Mouse (Mus musculus): ENCODE results near the gene Ly9. TPM values are rescaled to one million over a fixed set of nuclear protein-coding genes. Genes with fewer than 3 reads are reported as not detected.

The Ly9 gene
- total and polyA plus RNA-seq, 2 experiments from 2014 or later: 0.63 TPM; not detected in 1

- Histone ChIP-seq H3K9me3 (ENCODE audit: low read length) (no peaks in the 10 kb centered on the region), H3K27me3 (ENCODE audit: insufficient read depth, low read length) (no peaks in the 10 kb centered on the region), H3K9ac (replicated peaks; ENCODE audit: low read length) (no peak overlapping the region), H3K27ac (no peak overlapping the region), H3K4me2 (ENCODE audit: low read depth, low read length) (no peak overlapping the region), H3K4me1 (ENCODE audit: insufficient read depth, low read length) (no peaks in the 10 kb centered on the region), H3K36me3 (ENCODE audit: insufficient read depth, low read length) (no peaks in the 10 kb centered on the region), H3K4me3 (ENCODE audit: low read length) (no peak overlapping the region)
- no peak for DNase-seq (ENCODE audit: low spot score)
- no peak for ATAC-seq
- 77% methylated on average over 6 of the region's 6 CpGs for WGBS
- TF ChIP-seq CTCF (IDR thresholded peaks at IDR 0.05; ENCODE audit: low read depth): no peak
Measured at GRCm38 (mm10) chr1:171558407-171558806, 48.8 kb downstream of the Ly9 start.

GRCm38 (mm10) chr1:171556366-171556765 is 50.8 kb downstream of the Ly9 start:
- Histone ChIP-seq H3K4me1 (ENCODE audit: insufficient read depth, low read length) (no peaks in the 10 kb centered on the region), H3K27ac (no peak overlapping the region), H3K27me3 (ENCODE audit: insufficient read depth, low read length) (no peaks in the 10 kb centered on the region), H3K4me3 (ENCODE audit: low read length) (no peak overlapping the region), H3K9me3 (ENCODE audit: low read length) (no peaks in the 10 kb centered on the region), H3K36me3 (ENCODE audit: insufficient read depth, low read length) (no peaks in the 10 kb centered on the region), H3K9ac (replicated peaks; ENCODE audit: low read length) (no peak overlapping the region), H3K4me2 (ENCODE audit: low read depth, low read length) (no peak overlapping the region)
- no peak for TF ChIP-seq CTCF (IDR thresholded peaks at IDR 0.05; ENCODE audit: low read depth)
- DNase-seq (ENCODE audit: low spot score) (no peak), ATAC-seq (no peak)
- 90% methylated on average over 2 of the region's 2 CpGs for WGBS

GRCm38 (mm10) chr1:171553359-171554341 is 53.6 kb downstream of the Ly9 start:
- no peak overlapping the region for H3K4me2 ChIP-seq (ENCODE audit: low read depth, low read length)
- H3K4me3 ChIP-seq (ENCODE audit: low read length): no peak overlapping the region
- DNase-seq (ENCODE audit: low spot score): peak; percentile 4
- H3K9me3 ChIP-seq (ENCODE audit: low read length): no peaks in the 10 kb centered on the region
- no peak overlapping the region for H3K27ac ChIP-seq
- H3K36me3 ChIP-seq (ENCODE audit: insufficient read depth, low read length): no peaks in the 10 kb centered on the region
- no peaks in the 10 kb centered on the region for H3K27me3 ChIP-seq (ENCODE audit: insufficient read depth, low read length)
- peak; percentile 64; the same call in 1 of the 2 replicates for ATAC-seq
- H3K9ac ChIP-seq (replicated peaks; ENCODE audit: low read length): no peak overlapping the region
- WGBS: 77% methylated on average over 11 of the region's 11 CpGs
- TF ChIP-seq CTCF (IDR thresholded peaks at IDR 0.05; ENCODE audit: low read depth): no peak
- no peaks in the 10 kb centered on the region for H3K4me1 ChIP-seq (ENCODE audit: insufficient read depth, low read length)

DNA sequence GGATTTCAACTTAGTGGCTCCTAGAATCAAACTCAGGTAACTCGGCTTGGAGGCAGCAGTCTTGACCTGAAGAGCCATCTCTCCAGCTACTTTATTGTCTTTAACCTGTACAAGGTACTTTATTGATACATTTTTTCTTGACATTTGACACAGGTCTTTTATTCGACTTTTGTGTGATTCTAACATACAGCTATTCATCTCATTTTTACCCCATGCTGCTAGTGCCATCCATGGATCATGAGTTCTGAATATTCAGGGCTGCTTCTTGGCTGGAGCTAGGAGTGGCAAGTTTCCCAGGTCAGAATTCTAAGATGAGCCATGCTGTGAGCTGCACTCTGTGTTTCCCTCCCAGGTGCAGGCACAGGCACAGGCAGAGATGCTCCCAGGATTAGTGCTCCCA is 55.0 kb downstream of the Ly9 start:
- H3K4me1 ChIP-seq (ENCODE audit: insufficient read depth, low read length): no peaks in the 10 kb centered on the region
- H3K36me3 ChIP-seq (ENCODE audit: insufficient read depth, low read length): no peaks in the 10 kb centered on the region
- no peak overlapping the region for H3K27ac ChIP-seq
- no peak overlapping the region for H3K4me3 ChIP-seq (ENCODE audit: low read length)
- no peak for TF ChIP-seq CTCF (IDR thresholded peaks at IDR 0.05; ENCODE audit: low read depth)
- H3K9me3 ChIP-seq (ENCODE audit: low read length): no peaks in the 10 kb centered on the region
- DNase-seq (ENCODE audit: low spot score): no peak
- WGBS: 69% methylated on average over 2 of the region's 2 CpGs
- no peak for ATAC-seq
- H3K27me3 ChIP-seq (ENCODE audit: insufficient read depth, low read length): no peaks in the 10 kb centered on the region
- no peak overlapping the region for H3K9ac ChIP-seq (replicated peaks; ENCODE audit: low read length)
- H3K4me2 ChIP-seq (ENCODE audit: low read depth, low read length): no peak overlapping the region

GRCm38 (mm10) chr1:171551326-171551725 is 55.9 kb downstream of the Ly9 start:
- no peaks in the 10 kb centered on the region for H3K4me1 ChIP-seq (ENCODE audit: insufficient read depth, low read length)
- no peaks in the 10 kb centered on the region for H3K9me3 ChIP-seq (ENCODE audit: low read length)
- no peak overlapping the region for H3K9ac ChIP-seq (replicated peaks; ENCODE audit: low read length)
- no peak overlapping the region for H3K4me3 ChIP-seq (ENCODE audit: low read length)
- no peaks in the 10 kb centered on the region for H3K36me3 ChIP-seq (ENCODE audit: insufficient read depth, low read length)
- H3K27me3 ChIP-seq (ENCODE audit: insufficient read depth, low read length): no peaks in the 10 kb centered on the region
- H3K4me2 ChIP-seq (ENCODE audit: low read depth, low read length): no peak overlapping the region
- no peak overlapping the region for H3K27ac ChIP-seq
- WGBS: 82% methylated on average over 7 of the region's 7 CpGs
- no peak for TF ChIP-seq CTCF (IDR thresholded peaks at IDR 0.05; ENCODE audit: low read depth)
- DNase-seq (ENCODE audit: low spot score): no peak
- no peak for ATAC-seq

DNA sequence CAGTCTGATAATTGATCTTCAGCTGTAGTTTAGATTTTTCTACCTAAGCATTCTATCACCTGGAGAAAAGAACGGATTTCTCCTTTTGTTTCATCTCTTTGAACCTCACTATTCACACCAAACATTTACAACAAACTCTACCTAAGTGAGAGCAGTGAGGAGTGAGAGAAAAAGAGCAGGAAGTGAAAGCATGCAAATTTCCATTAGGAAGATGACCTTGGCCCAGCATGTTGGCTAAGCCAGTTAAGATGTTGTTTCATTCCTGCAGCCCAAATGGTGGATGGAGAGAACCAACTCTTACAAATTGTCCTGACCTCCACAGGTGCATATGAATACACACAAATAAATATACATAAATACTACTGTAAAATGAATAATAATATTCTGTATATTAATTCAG is 66.5 kb downstream of the Ly9 start:
- Histone ChIP-seq H3K4me3 (ENCODE audit: low read length) (no peak overlapping the region), H3K27me3 (ENCODE audit: insufficient read depth, low read length) (no peaks in the 10 kb centered on the region), H3K4me2 (ENCODE audit: low read depth, low read length) (no peak overlapping the region), H3K36me3 (ENCODE audit: insufficient read depth, low read length) (no peaks in the 10 kb centered on the region), H3K9ac (replicated peaks; ENCODE audit: low read length) (no peak overlapping the region), H3K27ac (no peak overlapping the region), H3K4me1 (ENCODE audit: insufficient read depth, low read length) (no peaks in the 10 kb centered on the region), H3K9me3 (ENCODE audit: low read length) (no peaks in the 10 kb centered on the region)
- ATAC-seq (no peak), DNase-seq (ENCODE audit: low spot score) (no peak)
- no peak for TF ChIP-seq CTCF (IDR thresholded peaks at IDR 0.05; ENCODE audit: low read depth)
- 90% methylated on average over 1 of the region's 1 CpGs for WGBS

Small RNA genes lying within 50 kb of the gene (microRNA-seq; reads per million reads assigned to microRNA genes)
- 0 reads per million in 2 experiments for gene Mir7683

Other genes with a start within 250 kb of the Ly9 start
- gene Klhdc9, start 246.6 kb downstream of the Ly9 start, total RNA-seq (2014; rRNA removed): 4.3 and 5.1 TPM in 2 replicates
- gene Klhdc9, start 246.6 kb downstream of the Ly9 start, polyA plus RNA-seq (2015; fragmentation: Nextera tagmentation; extraction: Ambion mirVana): 5.3 and 7.8 TPM in 2 replicates
- 2.8 and 5.0 TPM in 2 replicates for gene Nectin4, start 237.3 kb downstream of the Ly9 start, total RNA-seq (2014; rRNA removed)
- 3.8 and 4.9 TPM in 2 replicates for gene Nectin4, start 237.3 kb downstream of the Ly9 start, polyA plus RNA-seq (2015; fragmentation: Nextera tagmentation; extraction: Ambion mirVana)
- 0.52 and 1.3 TPM in 2 replicates for gene Arhgap30, start 218.5 kb downstream of the Ly9 start, total RNA-seq (2014; rRNA removed)
- gene Arhgap30, start 218.5 kb downstream of the Ly9 start, polyA plus RNA-seq (2015; fragmentation: Nextera tagmentation; extraction: Ambion mirVana): 0.77 and 0.84 TPM in 2 replicates
- 133 and 148 TPM in 2 replicates for gene Usf1, start 196.1 kb downstream of the Ly9 start, total RNA-seq (2014; rRNA removed)
- gene Usf1, start 196.1 kb downstream of the Ly9 start, polyA plus RNA-seq (2015; fragmentation: Nextera tagmentation; extraction: Ambion mirVana): 132 and 141 TPM in 2 replicates
- gene Tstd1, start 188.5 kb downstream of the Ly9 start, total RNA-seq (2014; rRNA removed): 1.5 TPM in 1 of 2 replicates, not detected in the other
- 2.3 and 2.7 TPM in 2 replicates for gene Tstd1, start 188.5 kb downstream of the Ly9 start, polyA plus RNA-seq (2015; fragmentation: Nextera tagmentation; extraction: Ambion mirVana)
- gene F11r, start 169.9 kb downstream of the Ly9 start, total RNA-seq (2014; rRNA removed): 5.7 and 8.2 TPM in 2 replicates
- 14.2 and 14.4 TPM in 2 replicates for gene F11r, start 169.9 kb downstream of the Ly9 start, polyA plus RNA-seq (2015; fragmentation: Nextera tagmentation; extraction: Ambion mirVana)
- 10.1 and 10.4 TPM in 2 replicates for gene Alyref2, start 103.9 kb downstream of the Ly9 start, total RNA-seq (2014; rRNA removed)
- 20.5 and 20.6 TPM in 2 replicates for gene Alyref2, start 103.9 kb downstream of the Ly9 start, polyA plus RNA-seq (2015; fragmentation: Nextera tagmentation; extraction: Ambion mirVana)
- gene Itln1, start 72.1 kb downstream of the Ly9 start, total RNA-seq (2014; rRNA removed): not detected in 2 replicates
- not detected in 2 replicates for gene Itln1, start 72.1 kb downstream of the Ly9 start, polyA plus RNA-seq (2015; fragmentation: Nextera tagmentation; extraction: Ambion mirVana)
- gene Cd244a, start 48.2 kb downstream of the Ly9 start, total RNA-seq (2014; rRNA removed): 0.05 TPM in 1 of 2 replicates, not detected in the other
- gene Cd244a, start 48.2 kb downstream of the Ly9 start, polyA plus RNA-seq (2015; fragmentation: Nextera tagmentation; extraction: Ambion mirVana): not detected in 2 replicates
- not detected in 2 replicates for gene Slamf7, start 45.6 kb upstream of the Ly9 start, total RNA-seq (2014; rRNA removed)
- not detected in 2 replicates for gene Slamf7, start 45.6 kb upstream of the Ly9 start, polyA plus RNA-seq (2015; fragmentation: Nextera tagmentation; extraction: Ambion mirVana)
- gene Cd48, start 74.6 kb upstream of the Ly9 start, total RNA-seq (2014; rRNA removed): 0.54 and 2.1 TPM in 2 replicates
- 0.95 and 1.5 TPM in 2 replicates for gene Cd48, start 74.6 kb upstream of the Ly9 start, polyA plus RNA-seq (2015; fragmentation: Nextera tagmentation; extraction: Ambion mirVana)
- 0.16 TPM in 1 of 2 replicates, not detected in the other for gene Slamf1, start 159.7 kb upstream of the Ly9 start, total RNA-seq (2014; rRNA removed)
- 0.09 and 0.10 TPM in 2 replicates for gene Slamf1, start 159.7 kb upstream of the Ly9 start, polyA plus RNA-seq (2015; fragmentation: Nextera tagmentation; extraction: Ambion mirVana)
- gene Cd84, start 232.3 kb upstream of the Ly9 start, total RNA-seq (2014; rRNA removed): 1.1 and 1.2 TPM in 2 replicates
- 1.6 and 1.7 TPM in 2 replicates for gene Cd84, start 232.3 kb upstream of the Ly9 start, polyA plus RNA-seq (2015; fragmentation: Nextera tagmentation; extraction: Ambion mirVana)